Mouse (Mus musculus) monocyte, adult 5-6 weeks (primary cell): Measurements from ENCODE around the gene Cend1. TPM values are rescaled to one million over a fixed set of nuclear protein-coding genes. Genes with fewer than 3 reads are reported as not detected.

ENCODE experiments used
- ATAC-seq: fragments of 153-309, 156-312 bp; replicated peaks from 2 replicates; pipeline ENCODE4 v1.8.0; 2017; ENCODE audit warnings: mild to moderate bottlenecking; ENCODE audit not compliant: low TSS enrichment, insufficient number of reproducible peaks, severe bottlenecking, poor library complexity, low FRiP score
- total RNA-seq: library from RNA; stranded (forward); fragments of 200-1000, 200-491, 200-594 nt; gene quantifications from 3 replicates; pipeline ENCODE4 v1.2.3, GENCODE M21; 2017

The Cend1 gene
- total RNA-seq, 1 experiment from 2014 or later = not detected

DNA sequence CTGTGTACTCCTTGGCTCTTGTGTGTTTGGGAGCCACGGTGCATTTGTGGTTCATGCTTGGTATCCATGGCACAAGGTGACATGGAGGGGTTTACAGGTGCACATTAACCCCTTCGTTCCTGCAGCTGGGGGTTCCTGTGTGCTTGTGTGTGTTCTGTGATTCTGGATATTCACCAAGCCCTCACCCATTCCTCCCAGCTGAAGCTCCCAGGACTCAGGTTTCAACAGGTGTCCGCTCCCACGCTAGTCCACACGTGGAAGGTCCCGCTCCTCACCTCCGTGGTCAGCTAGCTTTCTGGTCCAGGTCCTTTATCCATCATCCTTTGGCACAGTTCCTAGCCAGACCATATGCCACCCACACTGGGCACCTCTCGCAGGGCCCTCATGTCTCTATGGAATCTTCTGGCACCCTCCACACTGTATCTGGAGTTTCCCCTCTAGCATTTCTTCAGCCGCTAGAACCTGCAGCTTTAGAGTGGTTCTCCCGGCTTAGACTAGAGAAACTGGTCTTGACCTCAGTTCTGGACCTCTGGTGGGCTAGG is 37.4 kb upstream of the Cend1 start:
- no peak for ATAC-seq

DNA sequence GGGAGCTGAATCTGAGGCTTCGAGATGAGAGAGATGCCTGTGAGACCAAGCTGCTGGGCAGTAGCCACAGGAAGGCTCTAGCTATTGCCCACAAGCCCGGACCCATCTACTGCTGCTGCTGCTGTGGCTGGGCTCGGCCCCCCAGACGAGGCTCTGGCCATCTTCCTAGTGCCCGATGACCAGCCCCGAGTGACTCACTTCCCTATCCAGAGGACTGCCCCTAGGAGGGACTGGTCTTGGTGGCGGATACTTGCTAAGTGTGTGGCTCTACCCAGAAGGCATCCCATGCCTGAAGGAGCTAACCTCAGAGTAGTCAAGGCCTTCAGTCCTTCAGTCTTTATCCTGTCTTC is 36.7 kb upstream of the Cend1 start:
- no peak for ATAC-seq

DNA sequence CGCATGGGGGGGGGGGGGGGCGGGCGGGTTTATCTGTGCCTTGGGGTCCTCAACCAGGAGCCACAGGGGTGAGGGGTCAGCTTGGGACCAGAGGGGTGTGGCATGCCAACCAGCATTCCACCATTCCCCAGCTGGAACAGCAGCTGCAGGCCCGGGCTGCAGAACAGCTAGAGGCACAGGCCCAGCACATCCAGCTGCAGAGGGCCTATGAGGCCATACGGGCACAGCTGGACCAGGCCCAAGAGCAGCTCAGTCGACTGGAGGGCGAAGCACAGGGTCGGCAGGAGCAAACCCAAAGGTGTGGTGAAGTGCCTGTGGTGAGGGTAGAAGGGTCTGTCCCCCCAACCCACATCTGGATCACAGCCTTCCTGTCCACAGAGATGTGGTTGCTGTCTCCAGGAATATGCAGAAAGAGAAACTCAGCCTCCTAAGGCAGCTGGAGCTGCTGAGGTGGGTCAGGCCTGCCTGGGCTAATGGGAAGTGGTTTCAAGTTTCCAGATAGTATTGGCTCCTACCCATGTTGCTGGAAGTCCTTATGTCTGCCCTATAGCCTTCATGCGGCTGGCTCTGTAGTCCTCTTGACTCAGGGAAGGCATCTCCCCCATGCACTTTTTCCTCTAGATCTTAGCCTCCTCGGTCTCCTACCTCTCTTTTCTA is 36.2 kb upstream of the Cend1 start:
- ATAC-seq = no peak

DNA sequence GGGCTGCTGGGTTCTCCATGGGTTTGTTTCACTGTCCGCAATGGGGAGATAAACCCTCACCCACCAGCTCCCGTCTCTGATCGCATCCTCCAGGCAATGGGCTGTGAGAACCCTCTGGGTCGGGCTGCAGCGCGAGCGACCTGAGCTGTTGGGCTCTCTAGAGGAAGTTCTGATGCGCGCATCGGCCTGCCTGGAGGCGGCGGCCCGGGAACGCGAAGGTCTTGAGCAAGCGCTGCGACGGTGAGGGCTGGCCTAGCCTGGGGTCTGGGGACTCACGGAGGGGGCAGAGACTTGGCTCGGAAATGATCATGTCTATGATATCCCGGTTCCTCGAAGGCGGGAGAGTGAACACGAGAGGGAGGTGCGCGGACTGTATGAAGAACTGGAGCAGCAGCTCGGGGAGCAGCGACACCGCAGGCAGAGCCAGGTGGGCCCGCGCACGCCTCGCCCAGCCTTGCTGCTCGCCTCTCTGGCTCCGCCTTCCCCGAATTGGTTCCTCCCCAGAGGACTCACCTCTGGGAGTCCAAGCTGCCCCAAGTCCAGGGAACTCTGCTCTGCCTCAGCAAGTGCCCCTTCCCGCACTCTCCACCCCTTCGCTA is 35.4 kb upstream of the Cend1 start:
- ATAC-seq = no peak

DNA sequence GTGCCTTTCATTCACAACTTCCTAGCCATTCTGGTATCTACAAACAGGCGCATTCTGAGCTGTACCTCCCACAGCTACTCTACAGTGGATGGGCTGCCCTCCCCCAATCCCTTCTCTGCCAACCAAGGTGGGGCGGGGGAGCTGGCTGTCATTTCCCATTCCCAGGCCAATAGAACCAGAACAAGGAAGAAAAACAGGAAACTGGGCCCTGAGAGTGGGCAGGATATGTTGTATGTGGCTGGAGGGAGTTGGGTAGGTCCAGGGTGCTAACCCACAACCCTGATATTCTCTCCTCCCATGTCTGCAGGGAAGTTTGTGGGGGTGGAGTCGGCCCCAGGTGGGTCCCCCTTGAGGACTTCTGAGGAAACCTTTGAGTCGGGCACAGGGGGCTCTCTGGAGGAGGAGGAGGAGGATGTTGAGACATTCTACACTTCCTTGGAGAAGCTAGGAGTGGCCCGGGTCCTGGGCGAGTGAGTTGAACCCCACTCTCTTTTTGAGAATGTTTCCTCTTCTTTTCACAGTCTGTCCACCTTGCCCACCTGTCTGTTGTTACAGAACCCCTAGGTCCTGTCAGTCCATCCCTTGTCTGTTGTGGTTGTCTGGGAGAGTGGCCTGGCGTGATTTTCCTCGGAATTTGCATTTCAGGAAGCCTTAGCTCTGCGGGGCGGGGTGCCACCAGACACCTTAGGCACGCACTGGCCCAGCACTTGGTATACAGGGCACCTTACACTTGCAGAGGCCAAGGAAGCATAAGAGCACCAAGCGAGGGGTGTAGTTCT is 34.7 kb upstream of the Cend1 start:
- no peak for ATAC-seq

DNA sequence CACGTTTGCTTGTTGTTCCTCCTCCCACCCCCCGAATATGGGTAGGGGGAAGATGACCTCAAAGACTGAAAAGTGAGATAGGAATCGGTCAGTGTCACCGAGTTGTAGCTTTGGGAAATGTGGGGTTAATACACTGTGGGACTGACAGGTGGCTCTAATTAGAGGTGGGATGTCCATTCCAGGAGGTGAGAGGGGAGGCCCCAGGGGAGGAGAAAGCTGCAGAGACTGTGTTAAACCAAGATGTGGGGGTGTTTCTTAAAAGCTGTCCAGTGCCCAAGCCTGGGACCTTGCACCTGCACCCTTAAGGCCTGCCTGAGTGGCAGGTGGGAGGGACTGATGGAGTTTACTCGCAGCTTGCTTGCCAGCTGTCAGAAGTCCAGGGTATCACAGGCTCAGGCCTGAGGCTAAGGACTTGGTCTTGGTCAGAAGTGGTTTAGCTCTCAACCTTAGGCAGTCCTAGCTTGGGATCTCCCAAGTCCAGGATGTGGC is 33.1 kb upstream of the Cend1 start:
- ATAC-seq = no peak

DNA sequence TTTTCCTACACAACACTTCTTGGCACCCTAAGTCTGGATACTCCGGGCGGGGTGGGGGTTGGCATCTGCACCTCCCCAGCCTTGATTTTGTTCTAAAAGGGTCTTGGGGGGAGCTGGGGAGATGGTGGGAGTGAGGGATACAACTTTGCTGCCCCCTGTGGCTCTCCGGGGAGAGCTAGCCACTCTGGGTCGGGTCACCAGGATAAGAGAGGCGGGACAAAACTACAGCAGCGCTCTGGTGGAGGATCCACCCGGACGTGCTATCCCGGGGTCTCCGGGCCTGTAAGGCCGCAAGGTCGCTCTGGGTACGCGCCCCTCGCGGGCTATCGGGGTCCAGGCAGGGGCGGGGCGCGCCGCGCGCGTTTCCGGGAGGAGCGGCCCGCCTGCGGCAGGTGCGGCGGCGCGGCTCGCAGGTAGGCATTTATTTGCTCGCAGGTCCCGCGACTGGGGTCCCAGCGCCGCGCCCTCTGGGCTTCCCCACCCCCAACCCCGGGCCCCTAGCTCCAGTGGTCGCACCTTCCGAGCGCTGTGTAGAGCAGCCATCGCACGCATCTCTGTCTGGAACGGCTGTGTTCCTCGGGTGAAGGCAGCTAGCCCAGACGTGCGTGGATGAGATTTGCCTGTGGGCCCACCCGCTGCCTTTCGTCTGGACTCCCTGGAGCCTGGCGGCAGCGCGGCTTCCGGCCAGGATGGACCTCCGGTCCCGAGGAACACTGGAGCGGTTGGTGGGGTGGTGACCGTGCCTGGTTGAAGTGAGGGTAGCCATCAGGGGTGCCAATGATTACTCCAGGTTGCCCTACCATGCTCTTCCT is 32.4 kb upstream of the Cend1 start:
- no peak for ATAC-seq

DNA sequence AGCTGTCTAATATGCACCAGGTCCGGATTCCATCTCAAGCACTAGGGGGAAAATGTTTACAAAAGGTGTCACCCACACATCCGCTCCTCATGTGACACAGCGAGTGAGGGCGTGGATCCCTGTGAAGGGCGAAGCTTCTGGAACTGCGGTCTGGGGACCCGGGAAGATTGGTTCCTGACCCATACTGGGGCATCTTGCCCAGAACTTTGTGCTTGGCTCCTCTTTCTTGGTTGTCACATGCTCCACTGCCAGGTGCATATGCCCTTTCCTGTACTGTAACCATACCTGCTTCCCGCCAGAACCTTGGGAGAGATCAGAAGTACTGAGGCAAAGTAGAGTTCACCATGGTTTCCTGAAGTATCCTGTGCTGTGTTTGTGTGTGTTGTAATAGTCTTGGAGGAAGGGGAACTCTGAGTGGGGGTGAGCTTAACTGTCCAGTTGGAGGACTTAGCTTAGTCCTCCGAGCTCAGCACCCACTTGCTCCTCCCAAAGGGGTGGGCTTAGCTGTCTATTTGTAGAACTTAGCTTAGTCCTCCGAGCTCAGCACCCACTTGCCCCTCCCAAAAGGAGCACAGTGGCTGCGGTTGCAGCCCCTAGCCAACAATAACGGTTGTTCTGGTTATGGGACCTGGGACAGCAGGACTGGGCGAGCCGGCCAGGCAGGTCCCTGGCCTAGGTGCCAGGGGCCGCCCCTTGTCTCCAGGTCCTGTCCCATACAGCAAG is 31.3 kb upstream of the Cend1 start, which contains the start of gene Cracr2b:
TSS of gene Cracr2b (plus strand) at position 704 of the 723 bp plus-strand sequence.
- ATAC-seq = no peak

DNA sequence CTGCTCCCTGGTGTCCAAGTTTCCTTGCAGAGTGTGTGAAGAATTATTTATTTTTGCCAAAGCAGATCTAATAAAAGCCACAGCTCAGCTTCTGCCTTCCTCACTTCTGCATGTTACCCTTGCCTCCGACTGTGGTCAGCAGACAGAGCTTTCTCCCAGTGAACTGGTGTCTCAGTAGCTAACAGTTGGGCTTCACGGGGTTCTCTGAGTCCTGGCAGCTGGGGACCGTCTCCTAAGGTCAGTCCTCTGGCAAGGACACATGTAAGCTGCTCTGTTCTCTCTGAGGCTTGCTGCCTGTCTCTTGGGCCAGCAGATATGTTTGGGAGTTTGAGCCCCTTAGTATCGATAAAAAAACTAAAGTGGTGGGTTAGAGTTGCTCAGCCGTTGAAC is 30.7 kb upstream of the Cend1 start:
- ATAC-seq = no peak

DNA sequence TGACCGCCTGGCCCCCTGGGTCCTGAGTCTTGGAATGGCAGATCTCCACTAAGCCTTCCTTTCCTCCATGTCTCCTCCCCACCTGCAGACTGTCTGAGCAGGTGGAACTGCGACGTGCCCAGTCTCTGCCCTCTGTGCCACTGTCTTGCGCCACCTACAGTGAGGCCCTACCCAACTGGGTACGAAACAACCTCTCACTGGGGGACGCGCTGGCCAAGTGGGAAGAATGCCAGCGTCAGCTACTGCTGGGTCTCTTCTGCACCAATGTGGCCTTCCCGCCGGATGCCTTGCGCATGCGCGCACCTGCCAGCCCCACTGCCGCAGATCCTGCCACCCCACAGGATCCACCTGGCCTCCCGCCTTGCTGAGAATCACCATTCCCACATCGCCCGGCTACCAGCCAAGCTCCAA is 30.0 kb upstream of the Cend1 start:
- ATAC-seq = no peak

DNA sequence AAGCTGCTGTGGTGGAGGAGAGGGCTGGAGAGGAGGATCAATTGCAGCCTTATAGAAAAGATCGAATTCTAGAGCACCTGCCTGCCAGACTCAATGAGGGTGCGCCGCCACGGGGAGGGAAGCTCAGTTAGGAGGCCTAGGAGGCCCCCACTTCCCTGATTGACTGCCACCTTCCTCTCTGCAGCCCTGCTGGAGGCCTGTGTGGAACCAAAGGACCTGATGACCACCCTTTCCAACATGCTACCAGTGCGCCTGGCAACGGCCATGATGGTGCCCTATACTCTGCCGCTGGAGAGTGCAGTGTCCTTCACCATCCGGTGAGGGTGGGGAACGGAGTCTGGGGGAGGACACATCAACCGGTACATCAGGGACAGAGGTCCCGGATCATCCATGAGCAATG is 29.4 kb upstream of the Cend1 start:
- no peak for ATAC-seq

DNA sequence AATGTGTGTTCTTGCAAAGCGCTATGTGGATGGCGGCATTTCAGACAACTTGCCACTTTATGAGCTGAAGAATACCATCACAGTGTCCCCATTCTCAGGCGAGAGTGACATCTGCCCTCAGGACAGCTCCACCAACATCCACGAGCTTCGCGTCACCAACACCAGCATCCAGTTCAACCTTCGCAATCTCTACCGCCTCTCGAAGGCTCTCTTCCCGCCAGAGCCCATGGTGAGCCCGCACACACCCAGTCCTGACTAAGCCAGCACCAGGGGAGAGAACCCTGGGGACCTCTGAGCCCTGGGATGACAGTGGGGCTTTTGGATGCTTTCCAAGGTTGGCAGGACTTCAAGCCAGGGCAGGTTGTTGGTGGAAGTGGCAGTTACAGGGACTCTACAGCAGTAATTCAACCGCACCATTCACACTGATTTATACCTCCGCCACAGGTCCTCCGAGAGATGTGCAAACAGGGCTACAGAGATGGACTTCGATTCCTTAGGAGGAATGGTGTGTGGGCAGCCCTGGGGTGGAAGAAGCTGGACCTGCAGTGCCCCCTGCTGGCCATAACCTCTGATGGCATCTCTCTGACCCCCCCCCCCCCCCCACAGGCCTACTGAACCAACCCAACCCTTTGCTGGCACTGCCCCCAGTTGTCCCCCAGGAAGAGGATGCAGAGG is 28.8 kb upstream of the Cend1 start:
- no peak for ATAC-seq

DNA sequence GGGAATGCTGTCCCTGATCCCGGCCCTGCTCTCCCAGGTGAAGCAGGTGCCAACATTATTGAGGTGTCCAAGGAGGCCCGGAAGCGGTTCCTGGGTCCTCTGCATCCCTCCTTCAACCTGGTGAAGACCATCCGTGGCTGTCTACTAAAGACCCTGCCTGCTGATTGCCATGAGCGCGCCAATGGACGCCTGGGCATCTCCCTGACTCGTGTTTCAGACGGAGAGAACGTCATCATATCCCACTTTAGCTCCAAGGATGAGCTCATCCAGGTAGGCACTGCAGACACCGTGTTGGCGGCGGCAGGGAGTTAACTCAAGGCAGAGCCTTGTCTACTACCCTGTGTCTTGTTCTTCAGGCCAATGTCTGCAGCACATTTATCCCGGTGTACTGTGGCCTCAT is 27.9 kb upstream of the Cend1 start:
- no peak for ATAC-seq

DNA sequence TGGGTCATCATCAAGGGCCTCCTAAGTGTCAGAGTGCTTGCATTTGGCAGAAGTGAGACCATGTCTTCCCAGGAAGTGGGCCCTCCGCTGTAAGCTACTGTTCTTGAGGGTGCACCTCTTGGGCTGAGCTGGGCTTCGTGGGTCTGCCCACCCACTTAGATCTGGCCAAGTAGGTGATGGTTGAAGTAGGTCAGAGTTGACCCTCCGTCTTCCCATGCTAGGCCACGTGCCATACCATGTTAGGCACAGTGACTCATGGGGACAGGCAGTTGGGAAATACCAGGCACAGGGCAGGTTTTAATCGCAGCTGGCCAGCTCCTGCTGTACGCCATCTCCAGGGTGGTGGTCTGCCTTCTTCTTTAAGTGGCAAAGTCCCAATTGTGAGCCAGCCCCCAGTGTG is 27.4 kb upstream of the Cend1 start:
- ATAC-seq = no peak

DNA sequence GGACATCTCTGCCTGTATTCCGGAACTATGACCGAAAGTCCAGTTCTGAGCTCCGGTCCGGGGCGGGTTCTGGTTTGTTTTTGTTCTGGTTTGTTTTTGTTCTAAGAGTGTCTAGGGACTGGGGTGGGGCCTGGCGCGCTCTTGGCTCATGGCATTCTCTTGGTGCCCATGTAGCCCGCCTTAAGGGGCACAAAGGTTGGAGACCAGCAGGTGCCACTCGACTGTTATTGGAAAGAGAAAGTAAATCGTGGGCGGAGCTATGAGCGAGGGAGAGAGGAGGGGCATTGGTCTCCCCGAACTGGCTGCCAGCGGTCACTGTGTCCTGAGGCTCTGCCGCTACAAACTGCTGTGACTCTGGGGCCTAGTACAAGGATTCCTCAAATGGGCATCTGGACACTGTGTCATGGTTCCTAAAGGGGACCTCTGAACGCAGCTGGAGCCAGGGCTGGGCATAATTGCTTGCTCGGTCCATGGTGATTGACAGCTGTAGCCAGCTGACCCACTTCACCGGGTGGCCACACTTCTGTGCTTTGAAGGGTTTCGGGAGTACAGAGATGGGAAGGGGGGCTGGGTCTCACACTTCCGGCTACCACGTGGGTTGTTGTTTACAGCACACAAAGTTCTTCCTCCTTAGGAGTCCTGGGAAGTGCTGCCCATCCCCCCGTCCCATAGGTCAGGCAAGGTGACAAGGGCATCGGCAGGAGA is 26.5 kb upstream of the Cend1 start:
- ATAC-seq = peak; percentile 46

DNA sequence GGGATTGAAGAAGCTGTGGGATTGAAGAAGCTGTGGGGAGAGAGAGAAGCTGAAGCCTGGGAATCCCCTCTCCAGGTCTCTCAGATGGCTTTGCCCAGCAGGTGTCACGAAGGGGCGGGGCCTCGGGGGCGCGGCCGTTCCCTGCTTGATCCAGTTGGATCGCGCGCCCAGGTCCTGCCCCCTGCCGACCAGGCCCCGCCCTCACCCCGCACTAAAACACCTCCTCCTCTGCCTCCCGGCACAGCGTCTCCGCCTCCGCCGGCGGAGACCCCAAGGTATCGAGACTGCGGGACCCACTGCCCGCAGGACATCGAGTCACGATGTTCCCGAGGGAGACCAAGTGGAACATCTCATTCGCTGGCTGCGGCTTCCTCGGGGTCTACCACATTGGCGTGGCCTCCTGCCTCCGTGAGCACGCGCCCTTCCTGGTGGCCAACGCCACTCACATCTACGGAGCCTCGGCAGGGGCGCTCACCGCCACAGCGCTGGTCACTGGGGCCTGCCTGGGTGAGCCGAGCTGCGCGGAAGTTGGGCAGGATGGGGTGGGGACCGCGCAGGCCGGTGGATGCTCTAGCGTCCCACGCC is 25.8 kb upstream of the Cend1 start, which contains the start of gene Pnpla2:
TSS of gene Pnpla2 (plus strand) at position 232 of the 585 bp plus-strand sequence.
- peak; percentile 67 for ATAC-seq

DNA sequence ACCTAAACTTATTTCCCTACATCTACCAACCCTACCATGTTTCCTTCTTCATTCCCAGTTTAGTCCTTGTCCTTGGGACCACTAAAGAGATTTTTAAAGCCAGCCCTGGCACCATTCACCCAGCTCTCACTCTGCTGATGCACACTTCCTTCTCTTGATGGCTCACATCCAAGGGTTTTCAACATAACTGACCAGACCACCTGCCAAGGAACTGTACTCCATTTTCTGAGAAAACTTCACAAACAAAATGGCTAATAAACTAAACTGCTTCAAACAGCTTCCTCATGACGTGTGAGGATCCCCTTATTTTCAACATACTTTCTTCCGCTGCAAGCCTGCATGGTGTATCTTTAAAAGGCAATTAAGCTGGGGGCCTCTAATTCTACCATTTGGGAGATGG is 24.3 kb upstream of the Cend1 start:
- no peak for ATAC-seq
